Mouse (Mus musculus) testis, adult 2 months (tissue): ENCODE results near the gene Man1c1.

Experiments
- CTCF ChIP-seq: fragments of 200-500 bp; IDR thresholded peaks from 2 replicates; pipeline ENCODE4 v1.5.1; 2012; ENCODE audit warnings: low read depth, mild to moderate bottlenecking, inconsistent platforms, low read length, moderate library complexity; ENCODE audit not compliant: control insufficient read depth, insufficient read depth, insufficient replicate concordance
- POLR2A ChIP-seq: fragments of 200-500 bp; IDR thresholded peaks from 2 replicates; pipeline ENCODE4 v1.6.1; 2012; ENCODE audit warnings: low read depth, mild to moderate bottlenecking, inconsistent platforms, low read length, moderate library complexity; ENCODE audit not compliant: control insufficient read depth

- TF ChIP-seq CTCF (no peak), POLR2A (no peak)
These were observed 21.1 kb downstream of the Man1c1 start for GRCm38 (mm10) chr4:134683008-134683407.
